Comparison of ENCODE assay signal across 1 mouse cellular context in the genomic region with DNA sequence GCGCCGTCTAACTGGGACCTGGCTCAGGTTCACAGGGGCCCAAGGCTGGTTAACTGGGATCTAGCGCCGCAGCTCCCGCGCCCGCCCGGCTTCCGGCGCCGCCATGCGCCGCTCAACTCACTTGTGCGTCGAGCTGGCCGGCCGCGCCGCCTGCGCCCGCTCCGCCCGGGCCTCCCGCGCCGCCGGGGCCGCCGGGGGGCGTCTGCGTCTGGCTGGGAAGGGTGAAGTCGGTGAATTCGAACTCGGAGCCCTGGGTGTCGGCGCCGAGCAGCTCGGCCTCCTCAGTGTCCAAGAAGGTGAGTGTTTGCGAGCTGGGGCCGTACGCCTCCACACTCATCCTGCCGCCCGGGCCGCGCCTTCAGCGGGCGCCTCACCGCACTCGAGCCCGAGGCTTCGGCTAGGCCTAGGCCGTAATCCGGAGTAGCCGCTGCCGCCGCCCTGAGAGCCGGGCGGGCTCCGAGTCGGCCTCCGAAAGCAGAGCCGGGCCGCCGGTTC.
TF ChIP-seq lines count a peak whose summit lies in the region.

No protein-coding gene starts in this region.

TF ChIP-seq in MEL, 35 proteins besides CTCF, POLR2A, EP300 and RAD21 (continued from another document):
- no peak for TF ChIP-seq BHLHE40 (IDR thresholded peaks at IDR 0.05; ENCODE audit: borderline replicate concordance, low read depth, low read length)
